Mouse (Mus musculus): Measurements from ENCODE around the gene Map3k4. TPM values are rescaled to one million over a fixed set of nuclear protein-coding genes. Genes with fewer than 3 reads are reported as not detected.

The Map3k4 gene
- total and polyA plus RNA-seq, 2 experiments from 2014 or later = 37.1 to 47.9 TPM

DNA sequence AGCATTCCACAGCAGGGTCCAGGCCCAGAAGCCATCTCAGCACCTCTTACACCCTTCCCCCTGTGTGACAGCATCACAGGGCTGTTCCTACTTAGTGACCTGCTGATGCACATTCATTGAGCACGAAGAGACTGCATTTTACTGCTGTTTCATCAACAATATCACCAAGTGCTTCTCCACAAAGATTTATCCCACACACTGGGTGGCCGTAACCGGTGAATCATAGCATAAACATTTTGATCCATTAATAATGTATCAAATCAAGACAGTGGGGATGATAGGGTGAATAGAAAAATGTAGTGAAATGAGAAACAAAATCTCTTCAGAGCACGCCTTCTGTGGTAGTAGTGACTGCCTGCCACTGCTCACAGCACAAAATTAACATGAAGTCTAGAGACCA is 29.7 kb downstream of the Map3k4 start:
- no peak for TF ChIP-seq CTCF (IDR thresholded peaks at IDR 0.05)
- no peaks in the 10 kb centered on the region for H3K27me3 ChIP-seq (ENCODE audit: insufficient read depth, low read length)
- no peak for DNase-seq (ENCODE audit: low spot score)

DNA sequence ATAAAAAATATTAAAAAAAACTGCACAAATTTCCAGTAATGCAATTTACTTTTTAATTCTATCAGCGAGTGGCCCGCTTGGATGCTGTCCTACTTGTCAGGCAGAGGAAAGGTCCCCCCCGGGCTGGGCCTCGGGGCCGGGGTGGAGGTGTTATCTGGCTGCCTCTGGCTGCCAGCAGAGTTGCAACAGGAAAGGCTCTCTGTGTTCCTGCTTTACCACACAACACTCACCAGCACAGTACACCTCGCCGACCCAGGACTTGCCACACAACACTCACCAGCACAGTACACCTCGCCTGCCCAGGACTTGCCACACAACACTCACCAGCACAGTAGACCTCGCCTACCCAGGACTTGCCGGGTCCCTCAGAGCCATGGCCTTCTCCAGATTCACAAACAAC is 38.8 kb downstream of the Map3k4 start:
- WGBS = 96% methylated on average over 10 of the region's 10 CpGs
- H3K4me3 ChIP-seq (ENCODE audit: low read depth, low read length) = no peak overlapping the region
- no peaks in the 10 kb centered on the region for H3K27me3 ChIP-seq (ENCODE audit: insufficient read depth, low read length)
- DNase-seq (ENCODE audit: low spot score) = no peak
- no peak for ATAC-seq (ENCODE audit: low FRiP score)
- H3K4me2 ChIP-seq (ENCODE audit: low read depth, low read length, poor library complexity, severe bottlenecking) = no peak overlapping the region
- no peaks in the 10 kb centered on the region for H3K9me3 ChIP-seq (ENCODE audit: low read length)
- H3K4me1 ChIP-seq (ENCODE audit: insufficient read depth, low read length) = no peaks in the 10 kb centered on the region
- no peaks in the 10 kb centered on the region for H3K36me3 ChIP-seq (ENCODE audit: insufficient read depth, low read length)
- no peak overlapping the region for H3K27ac ChIP-seq (ENCODE audit: low read depth, low read length)
- TF ChIP-seq CTCF (IDR thresholded peaks at IDR 0.05) = no peak
- H3K9ac ChIP-seq (replicated peaks; ENCODE audit: low read length, poor library complexity, severe bottlenecking) = no peak overlapping the region

More for the DNA sequence above, 29.7 kb downstream of the Map3k4 start:
- Histone ChIP-seq H3K4me1 (ENCODE audit: insufficient read depth, low read length) (peaks cover 9% of the 10 kb centered on the region; the same call in 1 of the 2 replicates), H3K4me3 (ENCODE audit: low read depth, low read length) (no peak overlapping the region), H3K9me3 (ENCODE audit: low read length) (no peaks in the 10 kb centered on the region), H3K27ac (ENCODE audit: low read depth, low read length) (no peak overlapping the region), H3K36me3 (ENCODE audit: insufficient read depth, low read length) (no peaks in the 10 kb centered on the region), H3K4me2 (ENCODE audit: low read depth, low read length, poor library complexity, severe bottlenecking) (no peak overlapping the region), H3K9ac (replicated peaks; ENCODE audit: low read length, poor library complexity, severe bottlenecking) (no peak overlapping the region)
- WGBS = 80% methylated on average over 4 of the region's 4 CpGs
- ATAC-seq (ENCODE audit: low FRiP score) = no peak

DNA sequence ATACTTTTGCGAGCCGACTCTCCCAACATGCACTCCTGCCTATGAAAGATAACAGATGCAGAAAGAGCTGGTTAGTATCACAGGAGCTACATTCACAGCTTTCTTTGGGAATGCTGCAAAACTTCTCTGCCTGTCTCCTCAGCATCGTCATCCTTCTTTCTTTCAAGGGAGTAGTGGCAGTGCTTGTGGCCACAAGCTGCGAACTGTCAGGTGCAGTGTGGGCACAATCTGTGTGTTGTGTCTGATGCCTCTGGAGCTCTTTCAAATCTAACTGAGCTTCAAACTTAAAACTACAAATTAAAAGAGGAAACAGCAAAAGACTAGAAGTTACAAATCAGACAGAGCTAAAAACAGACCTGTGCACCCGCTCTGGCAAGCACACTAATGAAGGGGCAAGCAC is 40.5 kb downstream of the Map3k4 start:
- no peaks in the 10 kb centered on the region for H3K9me3 ChIP-seq (ENCODE audit: low read length)
- ATAC-seq (ENCODE audit: low FRiP score) (no peak), DNase-seq (ENCODE audit: low spot score) (no peak)
- no peak overlapping the region for H3K27ac ChIP-seq (ENCODE audit: low read depth, low read length)
- no peaks in the 10 kb centered on the region for H3K4me1 ChIP-seq (ENCODE audit: insufficient read depth, low read length)
- H3K4me3 ChIP-seq (ENCODE audit: low read depth, low read length) = no peak overlapping the region
- no peaks in the 10 kb centered on the region for H3K36me3 ChIP-seq (ENCODE audit: insufficient read depth, low read length)
- H3K9ac ChIP-seq (replicated peaks; ENCODE audit: low read length, poor library complexity, severe bottlenecking) = no peak overlapping the region
- TF ChIP-seq CTCF (IDR thresholded peaks at IDR 0.05) = no peak
- H3K4me2 ChIP-seq (ENCODE audit: low read depth, low read length, poor library complexity, severe bottlenecking) = no peak overlapping the region
- no peaks in the 10 kb centered on the region for H3K27me3 ChIP-seq (ENCODE audit: insufficient read depth, low read length)
- 76% methylated on average over 5 of the region's 5 CpGs for WGBS

DNA sequence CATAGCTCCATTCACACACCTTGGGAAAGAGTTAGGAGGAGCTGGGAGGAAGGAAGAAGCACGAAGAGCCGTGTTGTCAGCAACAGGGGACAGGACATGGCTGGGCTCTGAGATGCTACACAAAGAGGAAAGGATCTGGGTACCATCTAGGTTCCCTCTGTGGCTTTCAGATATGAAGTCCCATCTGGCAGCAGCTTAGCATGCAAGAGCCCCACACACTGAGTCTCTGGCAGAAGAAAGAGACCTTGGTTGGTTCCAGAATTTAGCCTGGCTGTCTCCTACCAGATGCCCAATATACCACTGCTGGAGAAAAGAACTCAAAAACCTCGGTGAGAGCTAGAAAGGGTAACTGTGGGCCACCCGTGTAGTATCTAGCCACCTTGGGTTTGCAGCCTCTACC is 41.3 kb downstream of the Map3k4 start:
- no peak overlapping the region for H3K9ac ChIP-seq (replicated peaks; ENCODE audit: low read length, poor library complexity, severe bottlenecking)
- no peak overlapping the region for H3K27ac ChIP-seq (ENCODE audit: low read depth, low read length)
- no peaks in the 10 kb centered on the region for H3K4me1 ChIP-seq (ENCODE audit: insufficient read depth, low read length)
- H3K4me3 ChIP-seq (ENCODE audit: low read depth, low read length) = no peak overlapping the region
- 73% methylated on average over 4 of the region's 4 CpGs for WGBS
- no peaks in the 10 kb centered on the region for H3K9me3 ChIP-seq (ENCODE audit: low read length)
- H3K27me3 ChIP-seq (ENCODE audit: insufficient read depth, low read length) = no peaks in the 10 kb centered on the region
- TF ChIP-seq CTCF (IDR thresholded peaks at IDR 0.05) = no peak
- H3K36me3 ChIP-seq (ENCODE audit: insufficient read depth, low read length) = no peaks in the 10 kb centered on the region
- ATAC-seq (ENCODE audit: low FRiP score) = no peak
- no peak overlapping the region for H3K4me2 ChIP-seq (ENCODE audit: low read depth, low read length, poor library complexity, severe bottlenecking)
- DNase-seq (ENCODE audit: low spot score) = no peak

DNA sequence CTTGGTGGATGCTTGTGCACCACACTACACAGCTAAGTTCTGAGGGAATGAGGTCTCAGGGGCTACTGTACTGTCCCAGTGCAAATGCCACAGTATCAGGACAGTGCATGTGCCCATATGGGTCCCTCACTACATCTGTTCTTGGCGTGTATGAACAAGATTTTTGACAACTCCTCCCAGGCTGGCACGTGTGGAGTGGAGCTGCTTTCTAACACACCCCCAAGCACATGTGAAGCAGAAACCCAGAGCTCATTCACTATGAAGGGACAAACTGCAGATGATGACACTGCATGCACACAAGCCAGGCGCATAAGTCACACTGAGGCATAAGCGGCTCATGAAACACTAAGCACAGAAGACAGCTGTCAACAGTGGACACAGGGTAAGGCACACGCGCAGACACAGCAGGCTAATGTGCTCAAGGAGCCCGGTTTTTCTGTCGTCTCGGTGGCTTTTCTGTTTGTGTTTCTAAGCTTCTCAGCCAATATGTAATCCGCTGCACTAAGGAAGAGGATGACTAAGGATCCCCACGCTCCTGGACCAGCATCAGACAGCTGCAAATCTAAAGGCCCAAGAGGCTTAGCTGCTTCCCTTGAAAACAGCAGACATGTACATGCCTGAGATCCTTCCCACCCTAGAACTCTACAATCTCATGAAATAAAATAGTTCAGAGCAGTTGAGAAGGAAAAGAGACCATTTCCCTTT is 41.9 kb downstream of the Map3k4 start:
- no peak for TF ChIP-seq CTCF (IDR thresholded peaks at IDR 0.05)
- H3K36me3 ChIP-seq (ENCODE audit: insufficient read depth, low read length) = peaks cover under 1% of the 10 kb centered on the region; the same call in 1 of the 2 replicates
- H3K4me1 ChIP-seq (ENCODE audit: insufficient read depth, low read length) = no peaks in the 10 kb centered on the region
- WGBS = 77% methylated on average over 11 of the region's 11 CpGs
- no peaks in the 10 kb centered on the region for H3K9me3 ChIP-seq (ENCODE audit: low read length)
- H3K4me2 ChIP-seq (ENCODE audit: low read depth, low read length, poor library complexity, severe bottlenecking) = no peak overlapping the region
- no peak overlapping the region for H3K27ac ChIP-seq (ENCODE audit: low read depth, low read length)
- H3K4me3 ChIP-seq (ENCODE audit: low read depth, low read length) = no peak overlapping the region
- no peak for ATAC-seq (ENCODE audit: low FRiP score)
- no peak overlapping the region for H3K9ac ChIP-seq (replicated peaks; ENCODE audit: low read length, poor library complexity, severe bottlenecking)
- DNase-seq (ENCODE audit: low spot score) = no peak
- H3K27me3 ChIP-seq (ENCODE audit: insufficient read depth, low read length) = no peaks in the 10 kb centered on the region

DNA sequence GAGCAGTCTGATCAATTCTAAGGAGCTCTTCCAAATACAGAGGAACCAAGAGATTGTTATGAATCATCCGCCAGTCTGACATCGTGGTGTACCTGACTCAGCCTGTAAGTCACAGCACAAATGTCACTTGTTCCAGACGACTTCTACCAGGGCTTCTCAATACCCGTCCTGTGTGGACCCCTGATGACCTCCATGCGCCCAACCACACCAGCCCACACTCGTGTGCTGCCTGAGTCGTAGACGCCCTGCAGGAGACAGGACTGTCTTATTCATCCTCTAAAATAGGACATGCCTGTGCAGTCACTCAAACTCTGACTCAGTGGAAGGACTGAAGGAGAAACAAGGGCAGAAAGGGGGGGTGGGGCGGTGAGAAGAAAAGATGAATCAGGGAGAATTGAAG is 42.8 kb downstream of the Map3k4 start:
- no peak for TF ChIP-seq CTCF (IDR thresholded peaks at IDR 0.05)
- peaks cover 9% of the 10 kb centered on the region for H3K36me3 ChIP-seq (ENCODE audit: insufficient read depth, low read length)
- WGBS = 76% methylated on average over 9 of the region's 9 CpGs
- H3K9ac ChIP-seq (replicated peaks; ENCODE audit: low read length, poor library complexity, severe bottlenecking) = no peak overlapping the region
- H3K27me3 ChIP-seq (ENCODE audit: insufficient read depth, low read length) = no peaks in the 10 kb centered on the region
- no peaks in the 10 kb centered on the region for H3K9me3 ChIP-seq (ENCODE audit: low read length)
- no peak for ATAC-seq (ENCODE audit: low FRiP score)
- DNase-seq (ENCODE audit: low spot score) = no peak
- no peak overlapping the region for H3K4me2 ChIP-seq (ENCODE audit: low read depth, low read length, poor library complexity, severe bottlenecking)
- no peak overlapping the region for H3K4me3 ChIP-seq (ENCODE audit: low read depth, low read length)
- H3K4me1 ChIP-seq (ENCODE audit: insufficient read depth, low read length) = no peaks in the 10 kb centered on the region
- no peak overlapping the region for H3K27ac ChIP-seq (ENCODE audit: low read depth, low read length)

Data from midbrain, postnatal 0 days (tissue).